Mouse (Mus musculus) liver, embryonic 11.5 days (tissue): ENCODE data around the gene Neu2. TPM values are rescaled to one million over a fixed set of nuclear protein-coding genes. Genes with fewer than 3 reads are reported as not detected.

ENCODE experiments used
- ATAC-seq: fragments of 200-750 bp; cut with Nextera tagmentation; replicated peaks from 2 replicates; pipeline ENCODE4 v1.8.0; 2017; ENCODE audit warnings: moderate number of reproducible peaks, mild to moderate bottlenecking, moderate TSS enrichment, moderate library complexity; ENCODE audit not compliant: low FRiP score
- DNase-seq: peaks from one replicate; pipeline ENCODE4 v3.0.0-alpha.2; 2017; ENCODE audit warnings: low spot score
- H3K27ac ChIP-seq: fragments of 300-500 bp; sonication (generic); 2 replicates; pipeline ENCODE4 v1.5.1; 2014; ENCODE audit warnings: mild to moderate bottlenecking, low read depth, low read length, control low read depth
- H3K27me3 ChIP-seq: fragments of 300-500 bp; sonication (generic); replicated peaks from 2 replicates; pipeline ENCODE4 v1.6.1; 2014; ENCODE audit warnings: low read length, mixed read lengths; ENCODE audit not compliant: control insufficient read depth, insufficient read depth
- H3K36me3 ChIP-seq: fragments of 300-500 bp; sonication (generic); 2 replicates; pipeline ENCODE4 v1.6.1; 2014; ENCODE audit warnings: mild to moderate bottlenecking, low read length, moderate library complexity, mixed read lengths; ENCODE audit not compliant: control insufficient read depth, insufficient read depth
- H3K4me1 ChIP-seq: fragments of 300-500 bp; sonication (generic); replicated peaks from 2 replicates; pipeline ENCODE4 v1.6.1; 2014; ENCODE audit warnings: low read length, mixed read lengths; ENCODE audit not compliant: control insufficient read depth, insufficient read depth
- H3K4me2 ChIP-seq: fragments of 300-500 bp; sonication (generic); 2 replicates; pipeline ENCODE4 v1.6.1; 2014; ENCODE audit warnings: mild to moderate bottlenecking, control low read depth, moderate library complexity
- H3K4me3 ChIP-seq: fragments of 300-500 bp; sonication (generic); 2 replicates; pipeline ENCODE4 v1.5.1; 2014; ENCODE audit warnings: low read depth, low read length, control low read depth
- H3K9ac ChIP-seq: fragments of 300-500 bp; sonication (generic); 2 replicates; pipeline ENCODE4 v1.6.1; 2014; ENCODE audit warnings: low read depth, low read length, control low read depth
- H3K9me3 ChIP-seq: fragments of 300-500 bp; sonication (generic); 2 replicates; pipeline ENCODE4 v1.6.1; 2016; ENCODE audit warnings: low read length, inconsistent platforms, mixed read lengths; ENCODE audit not compliant: control insufficient read depth
- WGBS: fragments of 180-500 bp; shearing (Covaris S2); extraction: QIAGEN DNeasy Blood & Tissue Kit; methylation state at CpG from one replicate; pipeline ENCODE4 v1.1.7; 2014; 5-methylcytosine and 5-hydroxymethylcytosine counted together
- polyA plus RNA-seq: library from polyadenylated mRNA; unstranded; fragments of >200 nt; fragmentation: Nextera tagmentation; extraction: Ambion mirVana; gene quantifications from 2 replicates; pipeline ENCODE4 v1.2.1, GENCODE M21; 2014

The Neu2 gene
- polyA plus RNA-seq, 1 experiment from 2014 or later, result 0.16 TPM

- Histone ChIP-seq H3K27me3 (no peaks in the 10 kb centered on the region), H3K27ac (no peak overlapping the region), H3K4me2 (no peak overlapping the region), H3K4me1 (no peaks in the 10 kb centered on the region), H3K9me3 (no peaks in the 10 kb centered on the region), H3K9ac (no peak overlapping the region), H3K4me3 (no peak overlapping the region), H3K36me3 (no peaks in the 10 kb centered on the region)
- no peak for ATAC-seq
- WGBS, result 14% methylated on average over 3 of the region's 3 CpGs
- DNase-seq, result no peak
Measured at GRCm38 (mm10) chr1:87580824-87581223, 71.1 kb downstream of the Neu2 start.

- DNase-seq, result no peak
- no peak for ATAC-seq
- Histone ChIP-seq H3K27ac (no peak overlapping the region), H3K9ac (no peak overlapping the region), H3K4me2 (no peak overlapping the region), H3K4me1 (no peaks in the 10 kb centered on the region), H3K4me3 (no peak overlapping the region), H3K9me3 (no peaks in the 10 kb centered on the region), H3K36me3 (no peaks in the 10 kb centered on the region), H3K27me3 (no peaks in the 10 kb centered on the region)
- 84% methylated on average over 7 of the region's 7 CpGs for WGBS
Measured at GRCm38 (mm10) chr1:87589162-87589561, 79.5 kb downstream of the Neu2 start.

- Histone ChIP-seq H3K4me3 (no peak overlapping the region), H3K27ac (no peak overlapping the region), H3K4me1 (no peaks in the 10 kb centered on the region), H3K27me3 (no peaks in the 10 kb centered on the region), H3K9me3 (no peaks in the 10 kb centered on the region), H3K4me2 (no peak overlapping the region), H3K36me3 (no peaks in the 10 kb centered on the region), H3K9ac (no peak overlapping the region)
- ATAC-seq, result no peak
- DNase-seq, result no peak
- WGBS, result 83% methylated on average over 8 of the region's 8 CpGs
Measured at GRCm38 (mm10) chr1:87589980-87590379, 80.3 kb downstream of the Neu2 start.

GRCm38 (mm10) chr1:87594261-87594660, 84.6 kb downstream of the Neu2 start:
- Histone ChIP-seq H3K9me3 (no peaks in the 10 kb centered on the region), H3K9ac (no peak overlapping the region), H3K4me2 (no peak overlapping the region), H3K27ac (no peak overlapping the region), H3K36me3 (no peaks in the 10 kb centered on the region), H3K4me3 (no peak overlapping the region), H3K4me1 (no peaks in the 10 kb centered on the region), H3K27me3 (no peaks in the 10 kb centered on the region)
- no peak for ATAC-seq
- DNase-seq, result no peak
- WGBS, result 67% methylated on average over 3 of the region's 3 CpGs

GRCm38 (mm10) chr1:87594671-87595070, 85.0 kb downstream of the Neu2 start:
- H3K36me3 ChIP-seq, result no peaks in the 10 kb centered on the region
- no peak for DNase-seq
- 90% methylated on average over 10 of the region's 10 CpGs for WGBS
- H3K4me2 ChIP-seq, result no peak overlapping the region
- no peaks in the 10 kb centered on the region for H3K27me3 ChIP-seq
- ATAC-seq, result no peak
- no peak overlapping the region for H3K4me3 ChIP-seq
- H3K9me3 ChIP-seq, result no peaks in the 10 kb centered on the region
- no peaks in the 10 kb centered on the region for H3K4me1 ChIP-seq
- H3K27ac ChIP-seq, result no peak overlapping the region
- no peak overlapping the region for H3K9ac ChIP-seq

- Histone ChIP-seq H3K9ac (no peak overlapping the region), H3K9me3 (no peaks in the 10 kb centered on the region), H3K4me3 (no peak overlapping the region), H3K27ac (no peak overlapping the region), H3K4me1 (no peaks in the 10 kb centered on the region), H3K27me3 (no peaks in the 10 kb centered on the region), H3K4me2 (no peak overlapping the region), H3K36me3 (no peaks in the 10 kb centered on the region)
- 68% methylated on average over 7 of the region's 7 CpGs for WGBS
- no peak for ATAC-seq
- no peak for DNase-seq
Measured at GRCm38 (mm10) chr1:87600533-87600932, 90.8 kb downstream of the Neu2 start.

- no peak for ATAC-seq
- H3K4me1 ChIP-seq, result no peaks in the 10 kb centered on the region
- H3K36me3 ChIP-seq, result no peaks in the 10 kb centered on the region
- DNase-seq, result no peak
- H3K4me2 ChIP-seq, result no peak overlapping the region
- no peak overlapping the region for H3K9ac ChIP-seq
- H3K4me3 ChIP-seq, result no peak overlapping the region
- no peaks in the 10 kb centered on the region for H3K9me3 ChIP-seq
- H3K27me3 ChIP-seq, result no peaks in the 10 kb centered on the region
- WGBS, result 58% methylated on average over 2 of the region's 2 CpGs
- no peak overlapping the region for H3K27ac ChIP-seq
Measured at GRCm38 (mm10) chr1:87601801-87602200, 92.1 kb downstream of the Neu2 start.

GRCm38 (mm10) chr1:87603389-87603788, 93.7 kb downstream of the Neu2 start:
- Histone ChIP-seq H3K4me3 (no peak overlapping the region), H3K9me3 (no peaks in the 10 kb centered on the region), H3K4me2 (no peak overlapping the region), H3K27ac (no peak overlapping the region), H3K4me1 (no peaks in the 10 kb centered on the region), H3K9ac (no peak overlapping the region), H3K36me3 (no peaks in the 10 kb centered on the region), H3K27me3 (no peaks in the 10 kb centered on the region)
- WGBS, result 84% methylated on average over 5 of the region's 5 CpGs
- DNase-seq, result no peak
- ATAC-seq, result no peak

GRCm38 (mm10) chr1:87605296-87605695, 95.6 kb downstream of the Neu2 start:
- Histone ChIP-seq H3K27ac (no peak overlapping the region), H3K27me3 (no peaks in the 10 kb centered on the region), H3K9ac (no peak overlapping the region), H3K9me3 (no peaks in the 10 kb centered on the region), H3K36me3 (no peaks in the 10 kb centered on the region), H3K4me3 (no peak overlapping the region), H3K4me1 (no peaks in the 10 kb centered on the region), H3K4me2 (no peak overlapping the region)
- ATAC-seq (no peak), DNase-seq (no peak)
- WGBS, result 81% methylated on average over 2 of the region's 2 CpGs
